Mouse (Mus musculus) kidney, postnatal 14 days (tissue): Measurements from ENCODE around the gene Lkaaear1.

Experiments used
- DNase-seq: peaks from one replicate; pipeline ENCODE4 v3.0.0; 2022; ENCODE audit warnings: mixed read lengths

The Lkaaear1 gene

GRCm38 (mm10) chr2:181698241-181698640 lies at the start of gene Lkaaear1:
Gene Lkaaear1 (minus strand): TSS chr2:181698442.
- no peak for DNase-seq

- DNase-seq, result no peak
Measured at GRCm38 (mm10) chr2:181730051-181730450, 31.8 kb upstream of the Lkaaear1 start.

GRCm38 (mm10) chr2:181727659-181728262 lies 29.5 kb upstream of the Lkaaear1 start:
- no peak for DNase-seq

DNA sequence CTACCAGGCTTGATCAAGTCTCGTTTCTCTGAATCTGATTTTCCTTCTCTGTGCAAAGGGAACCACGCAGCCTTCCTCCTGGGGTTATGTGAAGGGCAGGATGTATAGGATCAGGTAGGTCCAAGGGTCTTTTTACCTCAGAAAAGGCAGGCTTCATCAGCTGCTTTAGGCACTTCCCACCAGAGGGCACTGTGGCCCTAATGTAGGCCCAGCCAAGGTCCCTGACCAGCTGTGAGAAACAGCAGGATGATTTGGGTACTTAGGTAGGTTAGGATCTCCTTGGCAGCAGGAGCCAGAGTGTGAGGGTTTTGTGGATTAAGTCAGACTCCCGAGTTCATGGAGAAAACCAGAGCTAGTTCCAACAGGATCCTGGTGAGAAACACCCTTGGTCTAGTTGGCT lies 24.0 kb upstream of the Lkaaear1 start:
- peak; percentile 8 for DNase-seq

DNA sequence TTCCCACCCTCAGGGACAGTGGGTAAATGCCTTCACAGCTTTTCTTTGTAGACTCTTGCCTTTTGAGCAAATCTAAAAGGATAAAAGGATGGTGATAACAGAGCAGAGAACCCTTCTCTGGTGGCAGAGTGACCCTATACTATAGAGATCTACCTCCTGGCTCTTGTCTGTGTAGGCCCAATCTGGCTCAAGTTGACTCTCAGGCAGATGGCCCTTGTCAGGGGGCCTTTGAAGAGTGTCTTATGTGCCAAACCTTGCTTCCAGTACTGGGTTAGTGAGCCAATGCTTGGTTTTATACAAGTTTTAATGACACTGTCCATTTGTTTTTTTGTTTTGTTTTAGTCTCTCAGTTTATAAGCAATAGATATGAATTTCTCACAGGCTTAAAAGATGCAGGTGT lies 23.0 kb upstream of the Lkaaear1 start:
- DNase-seq, result no peak

GRCm38 (mm10) chr2:181720061-181720460 lies 21.8 kb upstream of the Lkaaear1 start:
- no peak for DNase-seq

- no peak for DNase-seq
Measured at GRCm38 (mm10) chr2:181716991-181717390, 18.7 kb upstream of the Lkaaear1 start.

DNA sequence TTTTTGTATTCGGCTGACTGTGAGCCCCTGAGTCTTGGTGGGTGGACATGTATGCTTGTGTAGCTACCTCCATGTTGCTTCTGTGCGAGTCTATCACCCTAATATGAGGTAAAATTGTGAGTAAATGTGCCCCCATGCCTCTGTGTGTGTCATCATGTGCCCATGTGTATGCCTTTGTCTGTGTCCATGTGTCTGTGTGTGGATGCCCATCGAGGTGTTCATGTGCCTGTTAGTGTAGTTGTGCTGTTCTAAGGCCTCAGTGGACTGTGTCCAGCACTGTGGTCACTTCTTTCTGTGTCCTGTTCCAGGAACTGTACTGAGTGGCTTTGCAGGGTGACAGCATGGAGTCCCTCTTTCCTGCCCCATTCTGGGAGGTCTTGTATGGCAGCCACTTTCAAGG lies 17.1 kb upstream of the Lkaaear1 start:
- no peak for DNase-seq

DNA sequence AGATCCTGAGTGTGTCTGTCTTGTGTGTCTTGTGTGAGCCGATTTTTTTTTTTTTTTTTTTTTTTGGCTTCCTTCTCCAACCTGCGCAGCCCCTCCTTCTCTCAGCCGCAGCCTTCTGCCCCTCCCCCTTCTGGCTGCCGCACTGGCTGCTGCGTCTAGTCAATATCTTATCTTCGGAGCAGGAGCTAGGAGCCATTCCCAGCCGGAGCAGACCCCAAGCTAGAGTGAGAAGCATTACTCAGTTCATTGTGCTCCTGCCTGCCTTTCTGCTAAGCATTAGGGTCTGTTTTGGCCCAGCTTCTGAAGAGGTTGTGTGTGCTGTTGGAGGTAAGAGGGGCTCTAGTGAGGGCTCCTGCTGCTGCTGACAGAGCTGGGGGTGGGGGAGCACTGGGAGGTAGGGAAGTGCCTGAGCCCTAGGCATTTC lies 16.7 kb upstream of the Lkaaear1 start, which contains the start of gene Oprl1:
Oprl1 (plus strand) TSS at position 114 of the 424 bp plus-strand sequence.
- no peak for DNase-seq

- DNase-seq, result no peak
Measured at GRCm38 (mm10) chr2:181713749-181714148, 15.5 kb upstream of the Lkaaear1 start.

- DNase-seq, result peak; percentile 17
Measured at GRCm38 (mm10) chr2:181706668-181707067, 8.4 kb upstream of the Lkaaear1 start.

DNA sequence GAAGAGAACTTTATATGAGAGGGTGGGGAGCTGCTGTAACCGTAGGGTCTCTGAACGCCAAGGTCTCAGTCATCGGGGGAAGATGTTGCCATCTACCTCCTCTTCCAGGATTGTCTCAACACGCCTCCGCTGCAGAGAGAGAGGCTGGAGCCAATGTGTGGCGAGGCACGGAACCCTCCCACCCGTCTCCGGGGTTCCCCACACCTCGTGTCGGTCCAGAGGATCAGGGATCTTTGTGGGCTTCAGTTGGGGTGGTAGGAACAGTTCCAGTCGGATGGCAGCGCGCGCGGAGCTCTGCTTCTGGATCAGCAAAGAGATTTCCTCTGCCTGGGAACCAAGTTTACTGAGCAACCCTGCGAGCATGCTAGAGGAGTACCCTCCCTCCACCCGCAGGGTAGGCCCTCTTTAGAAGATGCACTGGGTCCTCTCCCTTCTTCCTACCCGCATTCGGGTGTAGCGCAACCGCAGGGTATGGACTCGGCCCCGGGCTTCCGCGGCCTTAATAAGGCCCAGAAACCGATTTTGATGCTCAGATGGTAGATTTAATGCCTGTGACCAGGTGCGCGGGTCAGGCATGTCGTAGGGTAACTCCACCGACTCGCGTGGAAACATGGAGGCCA lies 1.3 kb downstream of the Lkaaear1 start:
- DNase-seq, result no peak

DNA sequence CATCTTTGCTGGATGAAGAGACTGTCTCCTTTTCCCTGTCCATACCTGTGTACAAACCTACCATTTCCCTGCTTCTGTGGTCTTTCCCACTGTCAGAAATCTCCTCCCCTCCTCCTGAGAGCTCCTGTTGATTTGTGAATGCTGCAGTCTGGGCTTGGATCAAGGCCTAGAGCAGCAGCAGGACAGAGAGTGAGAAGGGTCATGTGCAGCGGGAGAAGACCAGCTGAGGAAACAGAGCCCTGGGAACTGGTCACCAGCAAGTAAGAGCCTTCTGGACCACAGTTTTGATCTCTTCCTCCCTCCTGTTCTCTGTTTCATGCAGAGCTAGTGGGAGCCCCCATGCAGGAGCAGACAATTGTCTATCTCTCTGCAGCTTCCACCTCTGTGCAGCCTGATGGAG lies 2.5 kb downstream of the Lkaaear1 start:
- DNase-seq, result no peak

GRCm38 (mm10) chr2:181694581-181694980 lies 3.7 kb downstream of the Lkaaear1 start:
- no peak for DNase-seq

GRCm38 (mm10) chr2:181693339-181694280 lies 4.6 kb downstream of the Lkaaear1 start, which contains the start of gene Rgs19:
Gene Rgs19 (minus strand): TSS chr2:181693977.
- peak; percentile 88 for DNase-seq

DNA sequence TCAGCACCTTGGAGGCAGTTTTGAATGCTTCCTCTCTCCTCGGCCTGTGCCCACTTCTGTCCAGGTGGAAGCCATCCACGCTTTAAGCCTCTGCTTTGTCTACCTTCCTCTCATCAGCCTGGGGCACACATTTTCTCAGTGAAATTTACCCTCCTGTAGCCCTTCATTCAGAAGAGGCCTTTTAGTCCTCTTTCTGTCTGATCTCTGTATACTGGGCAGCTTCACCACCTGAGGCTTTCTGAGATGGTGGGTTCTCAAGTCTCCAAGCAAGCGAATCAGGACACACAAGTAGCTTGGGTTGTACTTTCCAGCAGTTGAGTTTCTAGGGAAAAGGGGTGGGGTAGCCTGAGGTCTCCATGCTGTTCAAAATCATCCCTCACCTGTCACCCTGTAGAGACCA lies 5.9 kb downstream of the Lkaaear1 start:
- DNase-seq, result no peak

DNA sequence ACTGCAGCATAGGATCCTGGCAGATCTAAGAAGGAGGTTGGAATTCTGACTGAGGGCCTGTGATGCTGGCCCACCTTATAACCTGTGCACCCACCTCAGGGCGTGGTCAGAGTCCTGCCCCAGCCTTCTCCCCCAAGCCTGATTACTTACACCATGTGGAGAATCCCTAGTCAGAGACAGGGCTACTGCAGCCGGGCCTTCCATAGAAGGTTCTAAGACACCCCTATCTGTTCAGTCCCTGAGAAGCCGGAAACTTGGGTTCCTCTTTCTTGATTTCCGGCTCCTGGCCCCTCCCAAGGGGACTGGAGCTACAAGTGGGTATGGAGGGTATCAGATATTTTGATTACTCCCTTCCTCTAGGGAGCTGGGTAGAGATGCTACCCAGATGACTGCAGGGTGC lies 6.7 kb downstream of the Lkaaear1 start:
- DNase-seq, result no peak

GRCm38 (mm10) chr2:181691083-181691482 lies 7.2 kb downstream of the Lkaaear1 start:
- DNase-seq, result no peak

DNA sequence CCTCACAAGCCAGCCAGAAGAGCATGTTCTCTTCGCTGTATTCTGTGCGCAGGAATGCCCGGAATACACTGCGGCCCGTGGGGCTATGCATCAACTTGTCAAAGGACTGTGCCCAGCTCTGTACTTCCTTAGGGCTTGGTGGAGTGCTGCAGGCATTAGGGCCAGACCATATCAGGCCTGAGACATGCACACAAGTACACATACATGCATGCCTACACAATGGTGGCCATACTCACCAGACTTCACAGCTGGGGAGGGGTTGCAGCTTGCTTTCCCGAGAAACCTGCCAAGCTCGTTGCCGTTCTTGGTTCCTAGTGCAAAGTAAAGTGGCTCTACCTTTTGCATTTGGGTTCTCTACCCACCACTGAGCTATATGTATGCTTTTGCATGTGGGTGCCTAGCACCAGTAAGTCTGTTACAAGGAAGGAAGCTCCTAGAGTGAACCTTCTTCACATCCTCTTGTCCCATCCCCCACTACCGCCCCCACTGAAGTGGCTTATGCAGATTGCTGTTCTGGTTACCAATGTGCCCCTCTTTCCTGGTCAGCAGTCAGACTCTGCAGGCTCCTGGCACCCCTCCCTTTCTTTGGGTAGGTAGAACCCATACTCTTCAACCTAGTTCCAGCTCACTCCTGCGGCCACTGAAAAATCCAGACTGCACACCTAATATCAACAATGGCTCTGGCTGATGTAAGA lies 8.6 kb downstream of the Lkaaear1 start:
- no peak for DNase-seq

DNA sequence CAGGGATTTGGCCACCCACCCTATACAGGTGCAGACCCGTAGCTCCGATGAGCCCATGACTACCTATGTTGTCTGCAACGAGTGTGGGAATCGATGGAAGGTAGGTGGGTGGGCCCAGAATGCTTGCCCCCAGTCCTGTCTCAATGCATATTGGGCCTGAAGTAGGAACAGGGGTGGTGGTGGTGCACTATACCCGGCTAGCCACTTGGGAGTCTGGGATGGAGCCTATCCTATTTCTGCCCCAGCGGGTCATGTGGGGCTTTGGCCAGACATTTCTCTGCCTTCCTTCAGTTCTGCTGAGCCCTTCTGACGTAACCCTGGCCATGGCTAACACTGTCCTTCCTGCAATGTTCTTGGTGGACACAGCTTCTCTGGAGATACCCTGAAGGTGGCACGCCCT lies 10.7 kb downstream of the Lkaaear1 start:
- no peak for DNase-seq

GRCm38 (mm10) chr2:181685686-181686085 lies 12.6 kb downstream of the Lkaaear1 start:
- no peak for DNase-seq

DNA sequence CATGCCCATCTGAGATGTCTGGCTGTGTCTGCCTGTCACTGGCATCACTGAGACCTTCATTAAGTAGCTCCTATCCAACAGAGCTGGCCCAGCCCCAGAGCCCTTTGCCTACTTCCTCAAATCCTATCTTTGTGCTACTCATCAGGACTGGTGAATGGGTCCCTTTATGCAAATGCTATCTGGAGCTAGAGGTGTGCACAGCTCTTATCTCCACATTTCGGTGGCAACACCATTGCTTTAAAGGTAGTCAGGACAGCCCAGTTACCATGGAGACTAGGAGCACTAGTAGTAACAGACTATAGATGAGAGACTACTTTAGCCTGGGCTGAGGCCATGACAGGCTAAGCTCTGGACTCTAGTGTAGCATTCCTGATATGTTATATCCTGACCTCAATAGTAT lies 13.5 kb downstream of the Lkaaear1 start:
- no peak for DNase-seq

- no peak for DNase-seq
Measured at GRCm38 (mm10) chr2:181683381-181683780, 14.9 kb downstream of the Lkaaear1 start.
